Mouse (Mus musculus): ENCODE results near the gene Prr5.

DNA sequence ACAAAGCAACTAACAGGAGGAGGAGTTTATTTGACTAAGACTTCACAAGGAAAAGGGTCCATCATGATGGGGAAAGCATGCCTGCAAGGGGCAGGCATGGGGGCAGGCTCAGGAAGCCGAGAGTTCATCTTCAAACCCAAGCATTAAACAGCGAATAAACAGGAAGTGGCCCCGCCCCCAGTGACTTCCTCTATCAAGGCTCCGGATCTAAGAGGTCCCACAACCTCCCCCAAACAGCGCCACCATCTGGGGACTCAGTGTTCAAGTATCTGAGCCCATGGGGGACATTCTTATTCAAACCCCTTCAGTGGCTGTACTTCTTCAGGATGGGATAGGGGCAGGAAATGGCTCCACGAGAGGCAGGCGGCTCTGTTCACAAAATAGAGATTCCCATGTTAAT is 23.2 kb downstream of the Prr5 start:
- TF ChIP-seq POLR2A (IDR thresholded peaks at IDR 0.05; ENCODE audit: insufficient read length, low read depth): no peak
- TF ChIP-seq POLR2AphosphoS2 (IDR thresholded peaks at IDR 0.05; ENCODE audit: insufficient read length, low read depth): no peak
- no peak for TF ChIP-seq TCF3 (IDR thresholded peaks at IDR 0.05; ENCODE audit: insufficient read length, low read depth)
- no peak for TF ChIP-seq USF1 (IDR thresholded peaks at IDR 0.05; ENCODE audit: low read depth)
- TF ChIP-seq MAX (IDR thresholded peaks at IDR 0.05; ENCODE audit: low read depth): no peak
- TF ChIP-seq E2F4 (IDR thresholded peaks at IDR 0.05; ENCODE audit: insufficient read depth): no peak
- no peak for TF ChIP-seq REST (IDR thresholded peaks at IDR 0.05; ENCODE audit: insufficient read depth, insufficient read length)
- no peak for TF ChIP-seq TCF12 (IDR thresholded peaks at IDR 0.05; ENCODE audit: insufficient read depth, poor library complexity, severe bottlenecking)
- TF ChIP-seq CEBPB (IDR thresholded peaks at IDR 0.05; ENCODE audit: insufficient read depth, poor library complexity, severe bottlenecking): no peak
- TF ChIP-seq MYOG (IDR thresholded peaks at IDR 0.05; ENCODE audit: control insufficient read depth in 1 of 3, insufficient read depth in 1 of 3, insufficient read length in 2 of 3, low read depth in 2 of 3): no peak
